Mouse (Mus musculus) midbrain, embryonic 12.5 days (tissue): ENCODE measurements around the gene Ebf1. TPM values are rescaled to one million over a fixed set of nuclear protein-coding genes. Genes with fewer than 3 reads are reported as not detected.
A peak's percentile ranks its signal among the peaks of the same experiment; 100 is the strongest.

ENCODE experiments used
- ATAC-seq: fragments of 200-750 bp; cut with Nextera tagmentation; 2 replicates; pipeline ENCODE4 v1.8.0; 2017; ENCODE audit warnings: low read depth, moderate TSS enrichment, moderate library complexity; ENCODE audit not compliant: low FRiP score
- H3K27ac ChIP-seq: fragments of 300-500 bp; sonication (generic); replicated peaks from 2 replicates; pipeline ENCODE4 v1.5.1; 2016; ENCODE audit warnings: mild to moderate bottlenecking
- H3K27me3 ChIP-seq: fragments of 300-500 bp; sonication (generic); 2 replicates; pipeline ENCODE4 v1.6.1; 2016; ENCODE audit warnings: mild to moderate bottlenecking
- H3K36me3 ChIP-seq: fragments of 300-500 bp; sonication (generic); 2 replicates; pipeline ENCODE4 v1.6.1; 2016
- H3K4me1 ChIP-seq: fragments of 300-500 bp; sonication (generic); 2 replicates; pipeline ENCODE4 v1.6.1; 2016
- H3K4me2 ChIP-seq: fragments of 300-500 bp; sonication (generic); replicated peaks from 2 replicates; pipeline ENCODE4 v1.6.1; 2016; ENCODE audit warnings: mild to moderate bottlenecking, moderate library complexity
- H3K4me3 ChIP-seq: fragments of 300-500 bp; sonication (generic); 2 replicates; pipeline ENCODE4 v1.5.1; 2016; ENCODE audit warnings: mild to moderate bottlenecking
- H3K9ac ChIP-seq: fragments of 300-500 bp; sonication (generic); replicated peaks from 2 replicates; pipeline ENCODE4 v1.6.1; 2016; ENCODE audit warnings: mild to moderate bottlenecking, moderate library complexity
- H3K9me3 ChIP-seq: fragments of 300-500 bp; sonication (generic); 2 replicates; pipeline ENCODE4 v1.6.1; 2016; ENCODE audit warnings: mild to moderate bottlenecking
- WGBS: fragments of 180-500 bp; shearing (Covaris S2); methylation state at CpG from one replicate; pipeline ENCODE4 v1.1.7; 2016; 5-methylcytosine and 5-hydroxymethylcytosine counted together
- polyA plus RNA-seq: library from polyadenylated mRNA; unstranded; fragments of >200 nt; fragmentation: Nextera tagmentation; extraction: Ambion mirVana; gene quantifications from 2 replicates; pipeline ENCODE4 v1.2.1, GENCODE M21; 2016

Gene Ebf1
- polyA plus RNA-seq, 1 experiment from 2014 or later = 89.6 TPM

- H3K4me2 ChIP-seq = no peak overlapping the region
- H3K36me3 ChIP-seq = no peaks in the 10 kb centered on the region
- no peak overlapping the region for H3K4me3 ChIP-seq
- H3K27me3 ChIP-seq = no peaks in the 10 kb centered on the region
- H3K9ac ChIP-seq = no peak overlapping the region
- peak overlapping the region; percentile 60; the same call in 1 of the 2 replicates for H3K27ac ChIP-seq
- H3K9me3 ChIP-seq = no peaks in the 10 kb centered on the region
- H3K4me1 ChIP-seq = peaks cover 8% of the 10 kb centered on the region; the same call in 1 of the 2 replicates
- no peak for ATAC-seq
- WGBS = 41% methylated on average over 9 of the region's 9 CpGs
Measured at GRCm38 (mm10) chr11:45003716-45004437, 386.8 kb downstream of the Ebf1 start.

- ATAC-seq = no peak
- Histone ChIP-seq H3K36me3 (no peaks in the 10 kb centered on the region), H3K27ac (no peak overlapping the region), H3K27me3 (no peaks in the 10 kb centered on the region), H3K4me3 (no peak overlapping the region), H3K4me2 (no peak overlapping the region), H3K4me1 (peaks cover 8% of the 10 kb centered on the region; the same call in 1 of the 2 replicates), H3K9me3 (no peaks in the 10 kb centered on the region), H3K9ac (no peak overlapping the region)
- WGBS = 59% methylated on average over 11 of the region's 11 CpGs
Measured at GRCm38 (mm10) chr11:45007311-45007710, 390.2 kb downstream of the Ebf1 start.

- no peaks in the 10 kb centered on the region for H3K27me3 ChIP-seq
- peak overlapping the region; percentile 33 for H3K4me2 ChIP-seq
- H3K9ac ChIP-seq = no peak overlapping the region
- H3K27ac ChIP-seq = no peak overlapping the region
- ATAC-seq = peak; percentile 73
- no peaks in the 10 kb centered on the region for H3K36me3 ChIP-seq
- H3K4me3 ChIP-seq = no peak overlapping the region
- no peaks in the 10 kb centered on the region for H3K9me3 ChIP-seq
- WGBS = 1% methylated on average over 7 of the region's 7 CpGs
- peaks cover 8% of the 10 kb centered on the region; the same call in 1 of the 2 replicates for H3K4me1 ChIP-seq
Measured at GRCm38 (mm10) chr11:45008078-45008477, 391.0 kb downstream of the Ebf1 start.

- Histone ChIP-seq H3K36me3 (no peaks in the 10 kb centered on the region), H3K27ac (no peak overlapping the region), H3K27me3 (no peaks in the 10 kb centered on the region), H3K4me1 (peaks cover 6% of the 10 kb centered on the region; the same call in 1 of the 2 replicates), H3K4me2 (no peak overlapping the region), H3K9ac (no peak overlapping the region), H3K9me3 (no peaks in the 10 kb centered on the region), H3K4me3 (no peak overlapping the region)
- ATAC-seq = no peak
- 87% methylated on average over 5 of the region's 5 CpGs for WGBS
Measured at GRCm38 (mm10) chr11:45008760-45009159, 391.6 kb downstream of the Ebf1 start.

- no peak for ATAC-seq
- no peaks in the 10 kb centered on the region for H3K36me3 ChIP-seq
- 88% methylated on average over 1 of the region's 1 CpGs for WGBS
Measured at GRCm38 (mm10) chr11:45012081-45012480, 395.0 kb downstream of the Ebf1 start.

GRCm38 (mm10) chr11:45017493-45017892 is 400.4 kb downstream of the Ebf1 start:
- Histone ChIP-seq H3K9me3 (no peaks in the 10 kb centered on the region), H3K36me3 (no peaks in the 10 kb centered on the region), H3K4me3 (no peak overlapping the region), H3K9ac (no peak overlapping the region), H3K27ac (no peak overlapping the region), H3K4me2 (no peak overlapping the region), H3K4me1 (no peaks in the 10 kb centered on the region), H3K27me3 (no peaks in the 10 kb centered on the region)
- 84% methylated on average over 3 of the region's 3 CpGs for WGBS
- no peak for ATAC-seq

More at GRCm38 (mm10) chr11:45012081-45012480, 395.0 kb downstream of the Ebf1 start:
- Histone ChIP-seq H3K9ac (no peak overlapping the region), H3K27me3 (no peaks in the 10 kb centered on the region), H3K9me3 (no peaks in the 10 kb centered on the region), H3K4me3 (no peak overlapping the region), H3K4me2 (no peak overlapping the region), H3K4me1 (0 out of 2 replicates have a peak, but pooled peaks cover 2% of the 10 kb centered on the region), H3K27ac (no peak overlapping the region)

- 77% methylated on average over 5 of the region's 5 CpGs for WGBS
- H3K27ac ChIP-seq = peak overlapping the region; percentile 72
- 0 out of 2 replicates have a peak, but pooled peaks have one; percentile 23 for ATAC-seq
Measured at GRCm38 (mm10) chr11:45026012-45026411, 408.9 kb downstream of the Ebf1 start.

GRCm38 (mm10) chr11:45026674-45027073 is 409.6 kb downstream of the Ebf1 start:
- no peaks in the 10 kb centered on the region for H3K36me3 ChIP-seq
- WGBS = 11% methylated on average over 11 of the region's 11 CpGs
- no peaks in the 10 kb centered on the region for H3K9me3 ChIP-seq
- peaks cover 15% of the 10 kb centered on the region for H3K4me1 ChIP-seq
- H3K9ac ChIP-seq = 0 out of 2 replicates have a peak overlapping the region, but pooled peaks have one; percentile 31
- H3K27ac ChIP-seq = peak overlapping the region; percentile 72
- peak; percentile 69 for ATAC-seq
- no peaks in the 10 kb centered on the region for H3K27me3 ChIP-seq
- H3K4me2 ChIP-seq = peak overlapping the region; percentile 29
- H3K4me3 ChIP-seq = no peak overlapping the region

More at GRCm38 (mm10) chr11:45026012-45026411, 408.9 kb downstream of the Ebf1 start:
- H3K4me1 ChIP-seq = peaks cover 15% of the 10 kb centered on the region
- no peak overlapping the region for H3K4me3 ChIP-seq
- no peak overlapping the region for H3K9ac ChIP-seq
- H3K4me2 ChIP-seq = no peak overlapping the region
- no peaks in the 10 kb centered on the region for H3K36me3 ChIP-seq
- H3K27me3 ChIP-seq = no peaks in the 10 kb centered on the region
- H3K9me3 ChIP-seq = no peaks in the 10 kb centered on the region

GRCm38 (mm10) chr11:45027076-45027475 is 410.0 kb downstream of the Ebf1 start:
- no peak overlapping the region for H3K4me3 ChIP-seq
- 0 out of 2 replicates have a peak overlapping the region, but pooled peaks have one; percentile 31 for H3K9ac ChIP-seq
- no peaks in the 10 kb centered on the region for H3K27me3 ChIP-seq
- 0 out of 2 replicates have a peak, but pooled peaks have one; percentile 23 for ATAC-seq
- H3K4me2 ChIP-seq = peak overlapping the region; percentile 29
- peak overlapping the region; percentile 72 for H3K27ac ChIP-seq
- H3K36me3 ChIP-seq = no peaks in the 10 kb centered on the region
- H3K4me1 ChIP-seq = peaks cover 15% of the 10 kb centered on the region
- no peaks in the 10 kb centered on the region for H3K9me3 ChIP-seq
- WGBS = 48% methylated on average over 7 of the region's 7 CpGs

GRCm38 (mm10) chr11:45055744-45056610 is 438.9 kb downstream of the Ebf1 start:
- Histone ChIP-seq H3K4me2 (no peak overlapping the region), H3K27me3 (no peaks in the 10 kb centered on the region; the same call in 1 of the 2 replicates), H3K27ac (no peak overlapping the region), H3K4me3 (no peak overlapping the region), H3K4me1 (no peaks in the 10 kb centered on the region), H3K36me3 (no peaks in the 10 kb centered on the region), H3K9me3 (no peaks in the 10 kb centered on the region), H3K9ac (no peak overlapping the region)
- WGBS = 61% methylated on average over 7 of the region's 7 CpGs
- no peak for ATAC-seq
